Mouse (Mus musculus) cerebellum, adult 2 months (tissue): Measurements from ENCODE around the gene Vcp.

Experiments used
- CTCF ChIP-seq: fragments of 200-500 bp; IDR thresholded peaks from 2 replicates; pipeline ENCODE4 v1.5.1; 2011; ENCODE audit warnings: low read depth, mild to moderate bottlenecking, control low read depth, low read length, moderate library complexity, borderline replicate concordance; ENCODE audit not compliant: insufficient read depth
- POLR2A ChIP-seq: fragments of 200-500 bp; IDR thresholded peaks from 2 replicates; pipeline ENCODE4 v1.6.1; 2011; ENCODE audit warnings: low read length, control low read depth, borderline replicate concordance; ENCODE audit not compliant: insufficient read depth

GRCm38 (mm10) chr4:42945445-42945844 is 54.9 kb downstream of the Vcp start:
- TF ChIP-seq POLR2A (no peak), CTCF (no peak)
